Mouse (Mus musculus) neural tube, embryonic 14.5 days (tissue): Measurements from ENCODE around the gene Gm884. TPM values are rescaled to one million over a fixed set of nuclear protein-coding genes. Genes with fewer than 3 reads are reported as not detected.
A peak's percentile ranks its signal among the peaks of the same experiment; 100 is the strongest.

Source experiments
- ATAC-seq: fragments of 200-750 bp; cut with Nextera tagmentation; 2 replicates; pipeline ENCODE4 v1.8.0; 2017; ENCODE audit warnings: low read depth, mild to moderate bottlenecking, moderate TSS enrichment, moderate library complexity
- H3K27ac ChIP-seq: fragments of 300-500 bp; sonication (generic); 2 replicates; pipeline ENCODE4 v1.5.1; 2014; ENCODE audit warnings: low read depth, mild to moderate bottlenecking, control low read depth, low read length, moderate library complexity, mixed read lengths
- H3K27me3 ChIP-seq: fragments of 300-500 bp; sonication (generic); 2 replicates; pipeline ENCODE4 v1.6.1; 2014; ENCODE audit warnings: low read length; ENCODE audit not compliant: control insufficient read depth, insufficient read depth
- H3K36me3 ChIP-seq: fragments of 300-500 bp; sonication (generic); 2 replicates; pipeline ENCODE4 v1.6.1; 2014; ENCODE audit warnings: low read length, mixed read lengths; ENCODE audit not compliant: control insufficient read depth, insufficient read depth
- H3K4me1 ChIP-seq: fragments of 300-500 bp; sonication (generic); 2 replicates; pipeline ENCODE4 v1.6.1; 2014; ENCODE audit warnings: low read length; ENCODE audit not compliant: control insufficient read depth, insufficient read depth
- H3K4me2 ChIP-seq: fragments of 300-500 bp; sonication (generic); 2 replicates; pipeline ENCODE4 v1.6.1; 2014; ENCODE audit warnings: mild to moderate bottlenecking, low read depth, low read length, control low read depth
- H3K4me3 ChIP-seq: fragments of 300-500 bp; sonication (generic); 2 replicates; pipeline ENCODE4 v1.5.1; 2014; ENCODE audit warnings: low read depth, low read length, control low read depth, mixed read lengths
- H3K9ac ChIP-seq: fragments of 300-500 bp; sonication (generic); replicated peaks from 2 replicates; pipeline ENCODE4 v1.6.1; 2014; ENCODE audit warnings: low read depth, mild to moderate bottlenecking, control low read depth, low read length, mixed read lengths
- H3K9me3 ChIP-seq: fragments of 300-500 bp; sonication (generic); 2 replicates; pipeline ENCODE4 v1.6.1; 2016; ENCODE audit warnings: low read length; ENCODE audit not compliant: control insufficient read depth
- WGBS: fragments of 180-500 bp; shearing (Covaris S2); extraction: QIAGEN DNeasy Blood & Tissue Kit; methylation state at CpG from one replicate; pipeline ENCODE4 v1.1.7; 2014; 5-methylcytosine and 5-hydroxymethylcytosine counted together
- polyA plus RNA-seq: library from polyadenylated mRNA; unstranded; fragments of >200 nt; fragmentation: Nextera tagmentation; extraction: Ambion mirVana; gene quantifications from 2 replicates; pipeline ENCODE4 v1.2.1, GENCODE M21; 2014

Gene Gm884
- polyA plus RNA-seq, 1 experiment from 2014 or later = not detected

- Histone ChIP-seq H3K9ac (no peak overlapping the region), H3K27me3 (peaks cover 33% of the 10 kb centered on the region), H3K4me1 (peaks cover 6% of the 10 kb centered on the region; the same call in 1 of the 2 replicates), H3K9me3 (no peaks in the 10 kb centered on the region), H3K4me2 (no peak overlapping the region), H3K36me3 (no peaks in the 10 kb centered on the region), H3K4me3 (no peak overlapping the region), H3K27ac (no peak overlapping the region)
- 77% methylated on average over 10 of the region's 10 CpGs for whole genome bisulfite sequencing
- ATAC-seq = no peak
Observed at GRCm38 (mm10) chr11:103653359-103653965, 32.5 kb upstream of the Gm884 start.

GRCm38 (mm10) chr11:103651426-103651825, 30.5 kb upstream of the Gm884 start:
- 81% methylated on average over 6 of the region's 6 CpGs for WGBS
- no peak overlapping the region for H3K4me2 ChIP-seq
- no peak for ATAC-seq
- H3K4me1 ChIP-seq = peaks cover 6% of the 10 kb centered on the region; the same call in 1 of the 2 replicates
- no peak overlapping the region for H3K9ac ChIP-seq
- H3K4me3 ChIP-seq = no peak overlapping the region
- no peaks in the 10 kb centered on the region for H3K36me3 ChIP-seq
- H3K9me3 ChIP-seq = no peaks in the 10 kb centered on the region
- no peak overlapping the region for H3K27ac ChIP-seq
- H3K27me3 ChIP-seq = peaks cover 49% of the 10 kb centered on the region

- H3K36me3 ChIP-seq = no peaks in the 10 kb centered on the region
- peaks cover 6% of the 10 kb centered on the region; the same call in 1 of the 2 replicates for H3K4me1 ChIP-seq
- peak overlapping the region; percentile 58 for H3K4me2 ChIP-seq
- H3K27ac ChIP-seq = no peak overlapping the region
- 0 out of 2 replicates have a peak overlapping the region, but pooled peaks have one; percentile 22 for H3K9ac ChIP-seq
- WGBS = under 1% methylated on average over 37 of the region's 37 CpGs
- peaks cover 49% of the 10 kb centered on the region for H3K27me3 ChIP-seq
- H3K4me3 ChIP-seq = peak overlapping the region; percentile 36
- H3K9me3 ChIP-seq = no peaks in the 10 kb centered on the region
- ATAC-seq = no peak
Observed at GRCm38 (mm10) chr11:103649983-103650493, 29.1 kb upstream of the Gm884 start.

- peak within 1 kb of the TSS; percentile 58 for H3K4me2 ChIP-seq
- peaks cover 6% of the 10 kb centered on the region; the same call in 1 of the 2 replicates for H3K4me1 ChIP-seq
- no peak for ATAC-seq
- H3K4me3 ChIP-seq = peak within 1 kb of the TSS; percentile 36
- H3K27me3 ChIP-seq = peaks cover 49% of the 10 kb centered on the region
- WGBS = 1% methylated on average over 61 of the region's 71 CpGs
- no peaks in the 10 kb centered on the region for H3K9me3 ChIP-seq
- no peak within 1 kb of the TSS for H3K27ac ChIP-seq
- H3K9ac ChIP-seq = 0 out of 2 replicates have a peak within 1 kb of the TSS, but pooled peaks have one; percentile 22
- no peaks in the 10 kb centered on the region for H3K36me3 ChIP-seq
Observed at GRCm38 (mm10) chr11:103649301-103649982, 28.5 kb upstream of the Gm884 start, which contains the start of gene Rprml. Gene Rprml (plus strand): TSS chr11:103649570.

- no peak for ATAC-seq
- H3K4me1 ChIP-seq = peaks cover 6% of the 10 kb centered on the region; the same call in 1 of the 2 replicates
- peaks cover 49% of the 10 kb centered on the region for H3K27me3 ChIP-seq
- no peak overlapping the region for H3K4me2 ChIP-seq
- H3K4me3 ChIP-seq = no peak overlapping the region
- H3K36me3 ChIP-seq = no peaks in the 10 kb centered on the region
- H3K27ac ChIP-seq = no peak overlapping the region
- 26% methylated on average over 7 of the region's 7 CpGs for WGBS
- H3K9me3 ChIP-seq = no peaks in the 10 kb centered on the region
- no peak overlapping the region for H3K9ac ChIP-seq
Observed at GRCm38 (mm10) chr11:103648656-103649055, 27.7 kb upstream of the Gm884 start.

- Histone ChIP-seq H3K36me3 (no peaks in the 10 kb centered on the region), H3K4me3 (no peak overlapping the region), H3K9ac (no peak overlapping the region), H3K4me2 (no peak overlapping the region), H3K9me3 (no peaks in the 10 kb centered on the region), H3K4me1 (peaks cover 6% of the 10 kb centered on the region; the same call in 1 of the 2 replicates), H3K27ac (no peak overlapping the region), H3K27me3 (peaks cover 49% of the 10 kb centered on the region)
- 9% methylated on average over 11 of the region's 11 CpGs for WGBS
- ATAC-seq = no peak
Observed at GRCm38 (mm10) chr11:103647921-103648620, 27.1 kb upstream of the Gm884 start.

GRCm38 (mm10) chr11:103646301-103646700, 25.4 kb upstream of the Gm884 start:
- H3K27me3 ChIP-seq = peaks cover 38% of the 10 kb centered on the region
- H3K27ac ChIP-seq = no peak overlapping the region
- peaks cover 6% of the 10 kb centered on the region; the same call in 1 of the 2 replicates for H3K4me1 ChIP-seq
- no peak overlapping the region for H3K4me2 ChIP-seq
- H3K9ac ChIP-seq = no peak overlapping the region
- H3K36me3 ChIP-seq = no peaks in the 10 kb centered on the region
- H3K4me3 ChIP-seq = no peak overlapping the region
- ATAC-seq = no peak
- WGBS = 82% methylated on average over 6 of the region's 6 CpGs
- H3K9me3 ChIP-seq = no peaks in the 10 kb centered on the region

- Histone ChIP-seq H3K4me2 (no peak overlapping the region), H3K9me3 (no peaks in the 10 kb centered on the region), H3K27ac (no peak overlapping the region), H3K4me3 (no peak overlapping the region), H3K4me1 (peaks cover 6% of the 10 kb centered on the region; the same call in 1 of the 2 replicates), H3K36me3 (no peaks in the 10 kb centered on the region), H3K9ac (no peak overlapping the region), H3K27me3 (peaks cover 35% of the 10 kb centered on the region)
- ATAC-seq = no peak
- 59% methylated on average over 8 of the region's 8 CpGs for WGBS
Observed at GRCm38 (mm10) chr11:103645731-103646130, 24.8 kb upstream of the Gm884 start.
